Mouse (Mus musculus) stomach, postnatal 0 days (tissue): ENCODE measurements at regions not wholly inside any gene's neighbourhood (a gene's known extent, or its start where the extent isn't known, plus 50 kb on each side); places are given as distances from the start of the nearest gene placed in this dataset.

Experiments used
- ATAC-seq: fragments of 200-750 bp; cut with Nextera tagmentation; 2 replicates; pipeline ENCODE4 v1.8.0; 2017; ENCODE audit not compliant: low FRiP score, low TSS enrichment
- DNase-seq: peaks from one replicate; pipeline ENCODE4 v3.0.0-alpha.2; 2016; ENCODE audit warnings: low spot score
- H3K27ac ChIP-seq: fragments of 300-500 bp; sonication (generic); replicated peaks from 2 replicates; pipeline ENCODE4 v1.5.1; 2014; ENCODE audit warnings: mild to moderate bottlenecking, control low read depth
- H3K27me3 ChIP-seq: fragments of 300-500 bp; sonication (generic); 2 replicates; pipeline ENCODE4 v1.6.1; 2014; ENCODE audit warnings: low read length; ENCODE audit not compliant: control insufficient read depth, insufficient read depth
- H3K36me3 ChIP-seq: fragments of 300-500 bp; sonication (generic); 2 replicates; pipeline ENCODE4 v1.6.1; 2014; ENCODE audit warnings: low read length, mixed read lengths; ENCODE audit not compliant: control insufficient read depth, insufficient read depth
- H3K4me1 ChIP-seq: fragments of 300-500 bp; sonication (generic); replicated peaks from 2 replicates; pipeline ENCODE4 v1.6.1; 2014; ENCODE audit warnings: antibody characterized with exemption; ENCODE audit not compliant: control insufficient read depth, insufficient read depth
- H3K4me2 ChIP-seq: fragments of 300-500 bp; sonication (generic); replicated peaks from 2 replicates; pipeline ENCODE4 v1.6.1; 2014; ENCODE audit warnings: low read depth, mild to moderate bottlenecking, control low read depth, moderate library complexity
- H3K4me3 ChIP-seq: fragments of 300-500 bp; sonication (generic); 2 replicates; pipeline ENCODE4 v1.5.1; 2014; ENCODE audit warnings: low read depth, low read length, control low read depth
- H3K9ac ChIP-seq: fragments of 300-500 bp; sonication (generic); 2 replicates; pipeline ENCODE4 v1.6.1; 2014; ENCODE audit warnings: mild to moderate bottlenecking, low read length, control low read depth, mixed read lengths
- H3K9me3 ChIP-seq: fragments of 300-500 bp; sonication (generic); 2 replicates; pipeline ENCODE4 v1.6.1; 2016; ENCODE audit warnings: low read length; ENCODE audit not compliant: control insufficient read depth
- CTCF ChIP-seq: IDR thresholded peaks from 2 replicates; pipeline ENCODE4 v1.5.1; 2016; ENCODE audit warnings: antibody characterized with exemption, low read depth, mild to moderate bottlenecking, moderate library complexity
- EP300 ChIP-seq: optimal IDR thresholded peaks from 2 replicates; pipeline ENCODE3; 2016; ENCODE audit warnings: antibody characterized with exemption
- WGBS: fragments of 180-500 bp; shearing (Covaris S2); extraction: QIAGEN DNeasy Blood & Tissue Kit; methylation state at CpG from one replicate; pipeline ENCODE4 v1.1.7; 2014; 5-methylcytosine and 5-hydroxymethylcytosine counted together

DNA sequence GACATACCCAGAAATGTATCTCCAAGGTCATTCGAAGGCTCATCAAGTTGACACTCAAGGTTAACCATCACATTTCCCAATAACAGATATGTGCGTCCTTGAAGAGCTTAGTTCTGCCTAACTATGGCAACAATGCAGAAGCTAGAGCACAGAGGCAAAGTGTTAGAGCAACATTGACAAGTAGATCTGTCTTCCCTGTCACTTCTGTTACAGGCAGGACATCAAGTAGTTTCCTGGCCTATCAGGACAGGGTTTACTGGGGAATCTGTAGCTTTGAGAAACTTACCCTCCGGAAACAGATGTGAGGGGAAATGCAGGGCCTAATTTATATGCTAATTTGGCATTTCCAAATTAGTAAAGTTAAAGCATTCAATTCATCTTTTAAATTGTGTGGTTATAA lies 211.2 kb upstream of the Plscr5 start:
- WGBS, result 86% methylated on average over 3 of the region's 3 CpGs
- Histone ChIP-seq H3K9ac (no peak overlapping the region), H3K27me3 (no peaks in the 10 kb centered on the region)

GRCm38 (mm10) chr9:91964051-91964450 lies 228.7 kb upstream of the Plscr5 start:
- H3K9ac ChIP-seq, result no peak overlapping the region
- no peak overlapping the region for H3K4me2 ChIP-seq
- no peak overlapping the region for H3K4me3 ChIP-seq
- no peaks in the 10 kb centered on the region for H3K4me1 ChIP-seq
- H3K36me3 ChIP-seq, result no peaks in the 10 kb centered on the region
- no peaks in the 10 kb centered on the region for H3K27me3 ChIP-seq
- TF ChIP-seq CTCF, result no peak
- no peaks in the 10 kb centered on the region for H3K9me3 ChIP-seq
- DNase-seq, result no peak
- ATAC-seq, result no peak
- WGBS, result 74% methylated on average over 2 of the region's 2 CpGs
- H3K27ac ChIP-seq, result no peak overlapping the region

More for the DNA sequence above, 211.2 kb upstream of the Plscr5 start:
- ATAC-seq, result no peak
- Histone ChIP-seq H3K27ac (no peak overlapping the region), H3K9me3 (no peaks in the 10 kb centered on the region), H3K4me2 (no peak overlapping the region), H3K4me3 (no peak overlapping the region), H3K4me1 (no peaks in the 10 kb centered on the region), H3K36me3 (no peaks in the 10 kb centered on the region)
- TF ChIP-seq EP300 (no peak), CTCF (no peak)
- no peak for DNase-seq

DNA sequence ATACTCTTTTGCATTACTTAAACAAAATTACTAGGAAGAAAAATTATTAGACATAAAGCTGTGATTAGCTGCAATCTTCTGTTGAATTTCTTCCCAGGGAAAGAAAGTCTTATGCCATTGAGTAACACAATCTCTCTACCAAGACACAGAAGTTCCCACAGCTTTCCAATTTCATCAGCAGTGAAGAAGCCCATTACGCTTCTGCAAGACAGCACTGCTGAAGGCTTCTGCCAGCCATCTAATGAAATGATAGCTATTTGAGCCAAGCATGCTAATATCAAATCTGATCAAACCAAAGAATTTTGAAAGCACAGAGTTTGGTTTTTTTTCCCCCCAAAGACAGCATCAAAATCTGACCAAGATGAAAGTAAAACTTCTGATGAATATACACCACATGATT lies 230.0 kb upstream of the Plscr5 start:
- Histone ChIP-seq H3K27me3 (no peaks in the 10 kb centered on the region), H3K36me3 (no peaks in the 10 kb centered on the region), H3K9me3 (no peaks in the 10 kb centered on the region), H3K27ac (no peak overlapping the region), H3K4me1 (no peaks in the 10 kb centered on the region), H3K9ac (no peak overlapping the region), H3K4me2 (no peak overlapping the region), H3K4me3 (no peak overlapping the region)
- no peak for TF ChIP-seq CTCF
- no peak for TF ChIP-seq EP300
- 88% methylated on average over 1 of the region's 1 CpGs for WGBS
- DNase-seq (no peak), ATAC-seq (no peak)

- no peaks in the 10 kb centered on the region for H3K27me3 ChIP-seq
- H3K4me1 ChIP-seq, result no peaks in the 10 kb centered on the region
- 74% methylated on average over 1 of the region's 1 CpGs for WGBS
- no peak overlapping the region for H3K4me2 ChIP-seq
- H3K9me3 ChIP-seq, result no peaks in the 10 kb centered on the region
- no peaks in the 10 kb centered on the region for H3K36me3 ChIP-seq
- H3K27ac ChIP-seq, result no peak overlapping the region
- H3K9ac ChIP-seq, result no peak overlapping the region
- H3K4me3 ChIP-seq, result no peak overlapping the region
- ATAC-seq, result no peak
- no peak for DNase-seq
- TF ChIP-seq CTCF, result no peak
- TF ChIP-seq EP300, result no peak
Observed at GRCm38 (mm10) chr9:91961666-91962065, 231.1 kb upstream of the Plscr5 start.

DNA sequence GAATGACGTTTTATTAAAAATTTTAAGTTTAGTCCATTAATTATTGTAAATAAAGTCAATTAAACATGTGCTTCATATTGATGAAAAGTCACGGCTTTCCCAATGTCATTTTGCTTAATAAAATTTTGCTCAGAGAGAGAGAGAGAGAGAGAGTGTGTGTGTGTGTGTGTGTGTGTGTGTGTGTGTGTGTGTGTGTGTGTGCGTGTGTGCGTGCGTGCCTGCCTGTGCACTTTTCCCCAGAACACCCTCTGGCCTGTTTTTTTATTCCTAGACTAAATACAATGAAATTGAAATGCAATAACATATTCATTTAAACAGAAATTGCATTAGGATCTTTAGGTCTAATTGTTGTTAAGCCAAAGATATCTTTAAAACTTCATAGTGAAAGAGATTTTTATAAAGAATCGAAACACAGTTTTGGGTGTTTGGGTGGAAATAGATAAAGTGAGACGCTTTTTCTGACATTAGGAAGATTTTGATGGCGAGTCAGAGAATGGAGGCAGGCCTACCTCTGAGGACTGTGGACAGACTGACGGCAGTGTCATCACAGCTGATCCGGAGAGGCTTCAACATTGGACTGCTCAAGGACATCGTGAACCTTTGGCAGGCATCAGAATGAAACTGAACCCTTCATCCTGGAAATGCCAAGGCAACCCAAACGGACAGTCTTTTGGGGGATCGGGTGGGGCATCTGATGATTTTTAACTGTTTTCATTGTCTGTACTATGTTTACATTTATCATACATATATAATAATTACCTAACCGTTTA lies 232.0 kb upstream of the Plscr5 start:
- DNase-seq, result no peak
- TF ChIP-seq CTCF, result no peak
- TF ChIP-seq EP300, result no peak
- H3K4me3 ChIP-seq, result no peak overlapping the region
- H3K27me3 ChIP-seq, result no peaks in the 10 kb centered on the region
- H3K4me2 ChIP-seq, result no peak overlapping the region
- H3K36me3 ChIP-seq, result no peaks in the 10 kb centered on the region
- no peaks in the 10 kb centered on the region for H3K9me3 ChIP-seq
- WGBS, result 78% methylated on average over 14 of the region's 14 CpGs
- no peak for ATAC-seq
- H3K27ac ChIP-seq, result no peak overlapping the region
- H3K9ac ChIP-seq, result no peak overlapping the region
- H3K4me1 ChIP-seq, result no peaks in the 10 kb centered on the region

- Histone ChIP-seq H3K36me3 (no peaks in the 10 kb centered on the region), H3K4me3 (no peak overlapping the region), H3K4me1 (no peaks in the 10 kb centered on the region), H3K9me3 (no peaks in the 10 kb centered on the region), H3K27ac (no peak overlapping the region), H3K4me2 (no peak overlapping the region), H3K27me3 (no peaks in the 10 kb centered on the region), H3K9ac (no peak overlapping the region)
- peak; percentile 29; the same call in 1 of the 2 replicates for TF ChIP-seq CTCF
- TF ChIP-seq EP300, result no peak
- ATAC-seq (no peak), DNase-seq (no peak)
- 15% methylated on average over 1 of the region's 1 CpGs for WGBS
Observed at GRCm38 (mm10) chr9:91959592-91959991, 233.1 kb upstream of the Plscr5 start.
